Mouse (Mus musculus) hematopoietic stem cell, adult 5-6 weeks (primary cell): ENCODE results near the gene Add2. TPM values are rescaled to one million over a fixed set of nuclear protein-coding genes. Genes with fewer than 3 reads are reported as not detected.
"Not testable (repeated sequence)": the region's sequence is repeated elsewhere in the genome, so short reads cannot be mapped to it uniquely, and the experiment has no call there.

Source experiments
- ATAC-seq, 2 experiments: fragments of 125-278 bp in 1 of 2; replicated peaks in 1 of 2; 2 replicates each; pipeline ENCODE4 v1.8.0; 2016 to 2017; ENCODE audit warnings: inconsistent platforms in 2 of 2, mild to moderate bottlenecking in 2 of 2, moderate number of reproducible peaks in 2 of 2, low read depth in 1 of 2, moderate TSS enrichment in 1 of 2; ENCODE audit not compliant: low FRiP score in 2 of 2, poor library complexity in 2 of 2, severe bottlenecking in 2 of 2, insufficient read depth in 1 of 2, low TSS enrichment in 1 of 2
- total RNA-seq: library from RNA; stranded (forward); fragments of 172-1452, 232-1000 nt; gene quantifications from 2 replicates; pipeline ENCODE4 v1.2.3, GENCODE M21; 2017

Add2 gene
- total RNA-seq = 2.9 and 14.7 TPM in 2 replicates

GRCm38 (mm10) chr6:86028601-86029322 lies at the start of gene Add2:
TSS of gene Add2 (plus strand) at chr6:86028681.
- ATAC-seq = no peak; a peak in 1 of 4 replicates

GRCm38 (mm10) chr6:85978736-85979135 lies 49.7 kb upstream of the Add2 start:
- not testable (repeated sequence) for ATAC-seq

- no peak for ATAC-seq
These were observed 44.1 kb upstream of the Add2 start for GRCm38 (mm10) chr6:85984351-85984750.

- not testable (repeated sequence) for ATAC-seq
These were observed 38.9 kb upstream of the Add2 start for GRCm38 (mm10) chr6:85989570-85989969.

- ATAC-seq = not testable (repeated sequence)
These were observed 37.7 kb upstream of the Add2 start for GRCm38 (mm10) chr6:85990774-85991173.

GRCm38 (mm10) chr6:86003405-86003925 lies 25.0 kb upstream of the Add2 start:
- no peak for ATAC-seq

GRCm38 (mm10) chr6:86004271-86005148 lies 24.0 kb upstream of the Add2 start:
- peak; percentile 98 to 100 for ATAC-seq

- peak; percentile 43 to 49; a peak in 1 of 4 replicates for ATAC-seq
These were observed 18.5 kb upstream of the Add2 start for GRCm38 (mm10) chr6:86009980-86010379.

GRCm38 (mm10) chr6:86014812-86015211 lies 13.7 kb upstream of the Add2 start:
- not testable (repeated sequence) for ATAC-seq

GRCm38 (mm10) chr6:86015871-86016270 lies 12.6 kb upstream of the Add2 start, which contains the start of gene Figla:
TSS of gene Figla (plus strand) at chr6:86016171.
- ATAC-seq = no peak

GRCm38 (mm10) chr6:86016793-86017350 lies 11.6 kb upstream of the Add2 start:
- ATAC-seq = no peak

GRCm38 (mm10) chr6:86019415-86020237 lies 8.9 kb upstream of the Add2 start:
- ATAC-seq = no peak

- ATAC-seq = peak; percentile 32 to 69; a peak in 2 of 4 replicates
These were observed 7.5 kb upstream of the Add2 start for GRCm38 (mm10) chr6:86020948-86021347.

GRCm38 (mm10) chr6:86026632-86027292 lies 1.7 kb upstream of the Add2 start:
- no peak for ATAC-seq

GRCm38 (mm10) chr6:86028150-86028549 lies 331 bp upstream of the Add2 start:
- no peak for ATAC-seq

GRCm38 (mm10) chr6:86029323-86029713 lies 837 bp downstream of the Add2 start:
- no peak for ATAC-seq
